Mouse (Mus musculus): Measurements from ENCODE around the gene Prkd1. TPM values are rescaled to one million over a fixed set of nuclear protein-coding genes. Genes with fewer than 3 reads are reported as not detected.
"Not testable (repeated sequence)": the region's sequence is repeated elsewhere in the genome, so short reads cannot be mapped to it uniquely, and the experiment has no call there.

Gene Prkd1
- total and polyA plus RNA-seq, 2 experiments from 2014 or later = 2.0 to 5.3 TPM

DNA sequence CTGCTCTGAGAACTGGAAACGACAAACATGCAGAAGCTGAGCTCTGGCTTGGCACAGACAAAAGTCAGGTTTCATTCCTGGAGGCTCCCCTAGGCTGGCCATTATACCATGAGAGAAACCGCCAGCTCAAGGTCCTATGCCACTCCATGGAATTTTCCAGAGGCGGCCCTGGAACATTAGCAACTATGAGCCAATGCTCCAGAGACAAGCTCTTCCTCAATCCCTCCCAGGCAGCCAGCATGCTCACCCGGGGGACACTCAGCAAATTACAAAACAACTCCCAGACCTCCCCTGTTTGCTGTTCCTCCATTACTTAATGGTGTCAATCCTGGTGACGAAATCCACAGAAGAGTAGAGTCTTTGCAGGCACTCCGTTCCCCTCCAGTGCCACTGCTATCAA is 14.5 kb downstream of the Prkd1 start:
- no peaks in the 10 kb centered on the region for H3K4me1 ChIP-seq (ENCODE audit: insufficient read depth, low read length)
- no peak for ATAC-seq
- TF ChIP-seq CTCF (IDR thresholded peaks at IDR 0.05; ENCODE audit: low read depth) = no peak
- H3K4me2 ChIP-seq (ENCODE audit: low read depth, low read length) = no peak overlapping the region
- no peak overlapping the region for H3K27ac ChIP-seq
- DNase-seq (ENCODE audit: low spot score) = no peak
- no peaks in the 10 kb centered on the region for H3K27me3 ChIP-seq (ENCODE audit: insufficient read depth, low read length)
- H3K9ac ChIP-seq (replicated peaks; ENCODE audit: low read length) = no peak overlapping the region
- H3K36me3 ChIP-seq (ENCODE audit: insufficient read depth, low read length) = no peaks in the 10 kb centered on the region
- 77% methylated on average over 6 of the region's 6 CpGs for WGBS
- no peak overlapping the region for H3K4me3 ChIP-seq (ENCODE audit: low read length)
- no peaks in the 10 kb centered on the region for H3K9me3 ChIP-seq (ENCODE audit: low read length)

GRCm38 (mm10) chr12:50626100-50626499 is 22.8 kb downstream of the Prkd1 start:
- H3K27me3 ChIP-seq (ENCODE audit: insufficient read depth, low read length); ATAC-seq; H3K4me3 ChIP-seq (ENCODE audit: low read length); H3K27ac ChIP-seq; DNase-seq (ENCODE audit: low spot score); H3K9ac ChIP-seq (replicated peaks; ENCODE audit: low read length); H3K4me2 ChIP-seq (ENCODE audit: low read depth, low read length); H3K9me3 ChIP-seq (ENCODE audit: low read length); H3K36me3 ChIP-seq (ENCODE audit: insufficient read depth, low read length); H3K4me1 ChIP-seq (ENCODE audit: insufficient read depth, low read length): not testable (repeated sequence)
- 57% methylated on average over 2 of the region's 2 CpGs for WGBS

DNA sequence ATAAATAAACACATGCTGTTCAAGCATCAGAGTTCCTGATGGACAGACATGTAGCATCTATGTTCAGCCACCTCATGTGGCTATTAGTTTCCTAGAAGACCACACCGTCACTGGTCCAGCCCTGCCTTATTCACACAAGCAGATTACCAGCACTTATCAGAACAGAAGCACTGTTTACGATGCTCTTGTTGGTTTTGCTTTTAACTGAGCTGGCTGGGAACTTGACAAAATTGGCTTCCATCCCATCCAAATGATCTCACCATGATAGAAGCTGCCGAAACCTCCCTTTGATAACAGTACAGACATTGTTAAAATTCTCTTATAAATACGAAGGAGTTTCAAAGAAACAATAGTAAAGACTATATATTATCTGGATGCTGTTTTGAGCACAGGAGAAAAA is 24.7 kb downstream of the Prkd1 start:
- peak; percentile 12 for DNase-seq (ENCODE audit: low spot score)
- WGBS = 36% methylated on average over 4 of the region's 4 CpGs
- ATAC-seq = no peak
- no peaks in the 10 kb centered on the region for H3K9me3 ChIP-seq (ENCODE audit: low read length)
- no peak for TF ChIP-seq CTCF (IDR thresholded peaks at IDR 0.05; ENCODE audit: low read depth)
- no peaks in the 10 kb centered on the region for H3K4me1 ChIP-seq (ENCODE audit: insufficient read depth, low read length)
- H3K9ac ChIP-seq (replicated peaks; ENCODE audit: low read length) = no peak overlapping the region
- H3K27ac ChIP-seq = no peak overlapping the region
- no peak overlapping the region for H3K4me3 ChIP-seq (ENCODE audit: low read length)
- no peaks in the 10 kb centered on the region for H3K27me3 ChIP-seq (ENCODE audit: insufficient read depth, low read length)
- no peaks in the 10 kb centered on the region for H3K36me3 ChIP-seq (ENCODE audit: insufficient read depth, low read length)
- H3K4me2 ChIP-seq (ENCODE audit: low read depth, low read length) = peak overlapping the region; percentile 8; the same call in 1 of the 2 replicates

DNA sequence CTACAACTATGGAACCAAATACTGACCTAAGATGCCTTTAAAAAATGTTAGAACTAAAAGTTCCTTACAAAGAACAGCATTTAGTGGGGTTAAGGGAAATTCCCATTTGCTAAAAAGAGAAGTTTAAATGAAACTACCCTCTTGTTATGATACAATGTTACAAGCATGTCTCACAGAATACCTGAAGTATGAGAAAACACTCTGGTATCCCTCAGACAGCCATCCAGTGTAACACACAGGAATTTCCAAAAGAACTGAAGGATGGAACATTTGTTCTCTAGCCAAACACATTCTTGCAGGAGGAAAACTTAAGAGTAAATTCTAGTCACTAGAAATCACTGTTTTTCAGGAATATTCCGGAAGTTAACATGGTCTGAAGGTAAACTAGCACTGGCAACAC is 33.0 kb downstream of the Prkd1 start:
- no peak overlapping the region for H3K27ac ChIP-seq
- no peaks in the 10 kb centered on the region for H3K9me3 ChIP-seq (ENCODE audit: low read length)
- H3K9ac ChIP-seq (replicated peaks; ENCODE audit: low read length) = no peak overlapping the region
- no peaks in the 10 kb centered on the region for H3K4me1 ChIP-seq (ENCODE audit: insufficient read depth, low read length)
- H3K4me3 ChIP-seq (ENCODE audit: low read length) = no peak overlapping the region
- ATAC-seq = no peak
- H3K4me2 ChIP-seq (ENCODE audit: low read depth, low read length) = no peak overlapping the region
- no peaks in the 10 kb centered on the region for H3K27me3 ChIP-seq (ENCODE audit: insufficient read depth, low read length)
- DNase-seq (ENCODE audit: low spot score) = no peak
- TF ChIP-seq CTCF (IDR thresholded peaks at IDR 0.05; ENCODE audit: low read depth) = no peak
- WGBS = 97% methylated on average over 1 of the region's 1 CpGs
- no peaks in the 10 kb centered on the region for H3K36me3 ChIP-seq (ENCODE audit: insufficient read depth, low read length)

DNA sequence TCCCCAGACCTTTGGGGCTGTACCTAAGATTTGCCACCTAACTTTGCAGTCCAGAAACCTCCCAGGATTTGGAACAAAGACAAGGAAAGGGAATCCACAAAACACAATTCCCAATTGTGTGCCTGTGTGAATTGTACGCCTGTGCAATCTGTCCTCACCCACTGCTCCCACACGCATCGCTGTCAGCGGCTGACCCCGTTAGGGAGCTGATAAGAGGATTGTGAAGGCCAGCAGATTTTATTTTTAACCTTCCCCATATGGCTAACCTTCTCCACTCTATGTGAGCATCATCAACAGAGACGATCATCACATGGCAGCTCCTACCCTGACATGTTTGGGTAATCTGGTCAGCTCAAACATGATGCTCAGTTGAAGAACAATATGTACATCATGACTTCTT is 34.6 kb downstream of the Prkd1 start:
- no peaks in the 10 kb centered on the region for H3K4me1 ChIP-seq (ENCODE audit: insufficient read depth, low read length)
- DNase-seq (ENCODE audit: low spot score) = no peak
- H3K9me3 ChIP-seq (ENCODE audit: low read length) = no peaks in the 10 kb centered on the region
- TF ChIP-seq CTCF (IDR thresholded peaks at IDR 0.05; ENCODE audit: low read depth) = no peak
- no peak overlapping the region for H3K9ac ChIP-seq (replicated peaks; ENCODE audit: low read length)
- ATAC-seq = no peak
- no peaks in the 10 kb centered on the region for H3K36me3 ChIP-seq (ENCODE audit: insufficient read depth, low read length)
- no peak overlapping the region for H3K27ac ChIP-seq
- no peak overlapping the region for H3K4me2 ChIP-seq (ENCODE audit: low read depth, low read length)
- no peaks in the 10 kb centered on the region for H3K27me3 ChIP-seq (ENCODE audit: insufficient read depth, low read length)
- no peak overlapping the region for H3K4me3 ChIP-seq (ENCODE audit: low read length)
- WGBS = 56% methylated on average over 6 of the region's 6 CpGs

- WGBS = 70% methylated on average over 4 of the region's 4 CpGs
- DNase-seq (ENCODE audit: low spot score) (peak; percentile 19), ATAC-seq (no peak)
- H3K4me1 ChIP-seq (ENCODE audit: insufficient read depth, low read length) = no peaks in the 10 kb centered on the region
- no peak overlapping the region for H3K4me3 ChIP-seq (ENCODE audit: low read length)
- no peak overlapping the region for H3K27ac ChIP-seq
- no peak for TF ChIP-seq CTCF (IDR thresholded peaks at IDR 0.05; ENCODE audit: low read depth)
- H3K4me2 ChIP-seq (ENCODE audit: low read depth, low read length) = no peak overlapping the region
- no peaks in the 10 kb centered on the region for H3K27me3 ChIP-seq (ENCODE audit: insufficient read depth, low read length)
- no peak overlapping the region for H3K9ac ChIP-seq (replicated peaks; ENCODE audit: low read length)
- H3K9me3 ChIP-seq (ENCODE audit: low read length) = no peaks in the 10 kb centered on the region
- no peaks in the 10 kb centered on the region for H3K36me3 ChIP-seq (ENCODE audit: insufficient read depth, low read length)
These were observed 42.0 kb downstream of the Prkd1 start for GRCm38 (mm10) chr12:50606703-50607500.

DNA sequence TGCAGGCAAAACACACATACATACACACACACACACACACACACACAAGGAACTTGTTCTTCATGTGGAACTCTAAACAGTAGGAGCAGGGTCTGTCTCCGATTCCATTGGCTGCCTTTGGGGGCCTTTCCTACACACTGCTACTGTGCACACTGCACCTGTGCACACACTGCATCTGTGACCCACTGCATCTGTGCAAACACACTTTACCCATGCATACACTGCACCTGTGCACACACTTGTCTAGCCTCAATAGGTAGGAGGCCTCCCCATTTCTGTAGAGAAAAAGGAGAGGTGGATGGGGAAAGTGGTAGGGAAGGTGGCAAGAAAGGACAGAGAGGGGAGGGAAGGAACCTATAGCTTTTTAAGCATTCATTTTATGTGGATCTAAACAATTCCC is 49.5 kb downstream of the Prkd1 start:
- Histone ChIP-seq H3K4me3 (ENCODE audit: low read length) (no peak overlapping the region), H3K36me3 (ENCODE audit: insufficient read depth, low read length) (no peaks in the 10 kb centered on the region), H3K4me1 (ENCODE audit: insufficient read depth, low read length) (no peaks in the 10 kb centered on the region), H3K4me2 (ENCODE audit: low read depth, low read length) (no peak overlapping the region), H3K9me3 (ENCODE audit: low read length) (no peaks in the 10 kb centered on the region), H3K9ac (replicated peaks; ENCODE audit: low read length) (no peak overlapping the region), H3K27me3 (ENCODE audit: insufficient read depth, low read length) (no peaks in the 10 kb centered on the region), H3K27ac (no peak overlapping the region)
- ATAC-seq = no peak
- TF ChIP-seq CTCF (IDR thresholded peaks at IDR 0.05; ENCODE audit: low read depth) = no peak
- no peak for DNase-seq (ENCODE audit: low spot score)
- 96% methylated on average over 1 of the region's 1 CpGs for WGBS
